Mouse (Mus musculus) CH12.LX (cell line): ENCODE results near the gene Glis1. TPM values are rescaled to one million over a fixed set of nuclear protein-coding genes. Genes with fewer than 3 reads are reported as not detected.

Source experiments
- DNase-seq: peaks from one replicate; pipeline ENCODE4 v3.0.0-alpha.2; 2013; ENCODE audit errors: extremely low read depth
- H3K27ac ChIP-seq: 2 replicates; pipeline ENCODE4 v1.5.1; 2012; ENCODE audit warnings: low read depth, mild to moderate bottlenecking, control low read depth, moderate library complexity; ENCODE audit not compliant: insufficient read depth
- H3K27me3 ChIP-seq: replicated peaks from 2 replicates; pipeline ENCODE3; 2012; ENCODE audit warnings: inconsistent platforms
- H3K36me3 ChIP-seq, 2 experiments: replicated peaks in 1 of 2; 2 replicates each; pipeline versions ENCODE3 to v1.6.1; 2012; ENCODE audit warnings: inconsistent platforms in 1 of 2, low read length in 1 of 2, mild to moderate bottlenecking in 1 of 2, mixed read lengths in 1 of 2, moderate library complexity in 1 of 2; ENCODE audit not compliant: control insufficient read depth in 1 of 2, insufficient read depth in 1 of 2
- H3K4me1 ChIP-seq, 2 experiments: 2 replicates each; pipeline ENCODE4 v1.6.1; 2012; ENCODE audit warnings: inconsistent platforms in 1 of 2, moderate library complexity in 1 of 2; ENCODE audit not compliant: insufficient read depth in 2 of 2, control insufficient read depth in 1 of 2
- H3K4me2 ChIP-seq: 2 replicates; pipeline ENCODE4 v1.6.1; 2012; ENCODE audit warnings: low read depth, mild to moderate bottlenecking, control low read depth; ENCODE audit not compliant: poor library complexity, insufficient read depth, severe bottlenecking
- H3K4me3 ChIP-seq, 3 experiments: fragments of 150-350 bp in 1 of 3; sonication (generic) in 1 of 3; replicated peaks in 1 of 3; 2 replicates each; pipeline versions ENCODE3 to v1.5.1; 2011 to 2012; ENCODE audit warnings: low read depth in 2 of 3, low read length in 2 of 3, mild to moderate bottlenecking in 2 of 3, moderate library complexity in 2 of 3, control low read depth in 1 of 3, improper control_type of control experiment in 1 of 3, inconsistent platforms in 1 of 3, mixed read lengths in 1 of 3; ENCODE audit not compliant: poor library complexity in 1 of 3
- H3K79me2 ChIP-seq: replicated peaks from 2 replicates; pipeline ENCODE4 v1.6.1; 2012; ENCODE audit warnings: mild to moderate bottlenecking, moderate library complexity; ENCODE audit not compliant: control insufficient read depth, poor library complexity, insufficient read depth, severe bottlenecking; ENCODE audit errors: extremely low read depth
- H3K9ac ChIP-seq: 2 replicates; pipeline ENCODE4 v1.6.1; 2012; ENCODE audit warnings: low read depth, mild to moderate bottlenecking, control low read depth, moderate library complexity; ENCODE audit not compliant: insufficient read depth
- H3K9me3 ChIP-seq: replicated peaks from 2 replicates; pipeline ENCODE3; 2012; ENCODE audit warnings: low read length, inconsistent platforms, mixed read lengths
- CTCF ChIP-seq, 2 experiments: IDR thresholded peaks in 1 of 2; conservative IDR thresholded peaks in 1 of 2; 2 replicates each; pipeline ENCODE4 v1.5.1; 2011 to 2012; ENCODE audit warnings: low read depth in 2 of 2, low read length in 2 of 2, improper control_type of control experiment in 1 of 2, inconsistent platforms in 1 of 2, mild to moderate bottlenecking in 1 of 2, moderate library complexity in 1 of 2
- E2F4 ChIP-seq: IDR thresholded peaks from 2 replicates; pipeline ENCODE4 v1.6.1; 2011; ENCODE audit warnings: low read depth, low read length, improper control_type of control experiment; ENCODE audit not compliant: insufficient replicate concordance
- GABPA ChIP-seq: IDR thresholded peaks from 2 replicates; pipeline ENCODE4 v1.6.1; 2012; ENCODE audit warnings: low read depth, low read length, improper control_type of control experiment, inconsistent platforms; ENCODE audit not compliant: insufficient replicate concordance
- IRF4 ChIP-seq: IDR thresholded peaks from 2 replicates; pipeline ENCODE4 v1.6.1; 2014; ENCODE audit warnings: low read depth, mild to moderate bottlenecking, inconsistent platforms, low read length, improper control_type of control experiment
- MAZ ChIP-seq: IDR thresholded peaks from 2 replicates; pipeline ENCODE4 v1.6.1; 2012; ENCODE audit warnings: low read depth, mild to moderate bottlenecking, inconsistent platforms, low read length, improper control_type of control experiment, moderate library complexity
- MXI1 ChIP-seq: IDR thresholded peaks from 2 replicates; pipeline ENCODE4 v1.6.1; 2011; ENCODE audit warnings: mild to moderate bottlenecking, low read depth, low read length, improper control_type of control experiment
- MYC ChIP-seq: IDR thresholded peaks from 2 replicates; pipeline ENCODE4 v1.6.1; 2011; ENCODE audit warnings: low read depth, mild to moderate bottlenecking, improper control_type of control experiment, low read length
- NELFE ChIP-seq: IDR thresholded peaks from 2 replicates; pipeline ENCODE4 v1.6.1; 2011; ENCODE audit warnings: low read depth, low read length, improper control_type of control experiment
- NRF1 ChIP-seq: IDR thresholded peaks from 2 replicates; pipeline ENCODE4 v1.6.1; 2014; ENCODE audit warnings: low read depth, mild to moderate bottlenecking, inconsistent platforms, low read length, improper control_type of control experiment, moderate library complexity
- PAX5 ChIP-seq: IDR thresholded peaks from 2 replicates; pipeline ENCODE4 v1.6.1; 2012; ENCODE audit warnings: low read length, inconsistent platforms, mixed read lengths
- POLR2A ChIP-seq: IDR thresholded peaks from 2 replicates; pipeline ENCODE4 v1.6.1; 2011; ENCODE audit warnings: low read depth, mild to moderate bottlenecking, improper control_type of control experiment, low read length
- RAD21 ChIP-seq: IDR thresholded peaks from 2 replicates; pipeline ENCODE4 v1.6.1; 2011; ENCODE audit warnings: low read depth, mild to moderate bottlenecking, low read length, improper control_type of control experiment, moderate library complexity
- RCOR1 ChIP-seq: conservative IDR thresholded peaks from 2 replicates; pipeline ENCODE4 v1.6.1; 2012; ENCODE audit warnings: low read depth, mild to moderate bottlenecking, inconsistent platforms, low read length, improper control_type of control experiment
- SMC3 ChIP-seq: IDR thresholded peaks from 2 replicates; pipeline ENCODE4 v1.6.1; 2011; ENCODE audit warnings: low read depth, low read length, improper control_type of control experiment
- TCF12 ChIP-seq: IDR thresholded peaks from 2 replicates; pipeline ENCODE4 v1.6.1; 2014; ENCODE audit warnings: low read depth, mild to moderate bottlenecking, inconsistent platforms, low read length, improper control_type of control experiment
- USF1 ChIP-seq: IDR thresholded peaks from 2 replicates; pipeline ENCODE4 v1.6.1; 2014; ENCODE audit warnings: low read depth, mild to moderate bottlenecking, inconsistent platforms, low read length, improper control_type of control experiment
- ZKSCAN1 ChIP-seq: IDR thresholded peaks from 2 replicates; pipeline ENCODE4 v1.6.1; 2012; ENCODE audit warnings: low read depth, inconsistent platforms, low read length, improper control_type of control experiment, borderline replicate concordance
- ZNF384 ChIP-seq: IDR thresholded peaks from 2 replicates; pipeline ENCODE4 v1.6.1; 2012; ENCODE audit warnings: low read depth, low read length, improper control_type of control experiment, inconsistent platforms
- dilution Hi-C: fragments of 300-500 bp; cut with MboI; formaldehyde crosslinking; loops from 2 replicates; pipeline ENCODE4 v1.14.3; 2020; ENCODE audit warnings: low sequenced_read_pairs; ENCODE audit not compliant: extremely low pct_unique_long_range_greater_than_20kb, extremely low pct_ligation_motif_present
- in situ Hi-C: fragments of 300-500 bp; cut with MboI; formaldehyde crosslinking; loops from 3 replicates; pipeline ENCODE4 v1.14.3; 2019; ENCODE audit warnings: low sequenced_read_pairs, low pct_ligation_motif_present, low pct_unique_long_range_greater_than_20kb, mixed read lengths
- polyA plus RNA-seq: library from polyadenylated mRNA; unstranded; fragments of >175 nt; gene quantifications from 2 replicates; pipeline ENCODE4 v1.2.1, GENCODE M21; 2012; ENCODE audit warnings: low read depth; ENCODE audit not compliant: insufficient read length
- total RNA-seq, 2 experiments: library from RNA; depleted of rRNA; stranded (reverse); fragments of 300-350 nt in 1 of 2; fragments of >200 nt in 1 of 2; gene quantifications; 2 replicates each; pipeline ENCODE4 v1.2.3; 2012 to 2014

Glis1 gene
- total and polyA plus RNA-seq, 3 experiments: 0.08 to 2.2 (median 0.17) TPM

- DNase-seq: no peak
- no peak overlapping the region for H3K9ac ChIP-seq
- TF ChIP-seq MYC (no peak), MAZ (no peak), ZKSCAN1 (no peak), ZNF384 (no peak), CTCF (conservative IDR thresholded peaks at IDR 0.05 in 1 of 2, IDR thresholded peaks at IDR 0.05 in 1 of 2; ENCODE audit: low read depth in 2 of 2, low read length in 2 of 2) (no peak), MXI1 (no peak), TCF12 (no peak), NRF1 (no peak), POLR2A (no peak), USF1 (no peak), RAD21 (no peak), NELFE (no peak), IRF4 (no peak)
- TF ChIP-seq, all 38 proteins: peak for 0
- no peaks in the 10 kb centered on the region for H3K27me3 ChIP-seq
- H3K79me2 ChIP-seq: no peaks in the 10 kb centered on the region
- 0 out of 2 replicates have a peak overlapping the region, but pooled peaks have one; percentile 16 for H3K4me2 ChIP-seq
- H3K4me3 ChIP-seq: no peak overlapping the region
- peaks cover 10 to 40% of the 10 kb centered on the region in 2 experiments for H3K4me1 ChIP-seq
- no peaks in the 10 kb centered on the region for H3K36me3 ChIP-seq
- no peaks in the 10 kb centered on the region for H3K9me3 ChIP-seq
- in situ Hi-C loops (no loop called here), dilution Hi-C loops (no loop called here)
- H3K27ac ChIP-seq: no peak overlapping the region
These were observed 167.9 kb downstream of the Glis1 start for GRCm38 (mm10) chr4:107602284-107602683.

- Histone ChIP-seq H3K79me2 (no peaks in the 10 kb centered on the region), H3K36me3 (no peaks in the 10 kb centered on the region), H3K9ac (no peak overlapping the region), H3K27ac (no peak overlapping the region), H3K4me3 (no peak overlapping the region), H3K4me1 (peaks cover 10 to 38% of the 10 kb centered on the region in 2 experiments), H3K9me3 (no peaks in the 10 kb centered on the region), H3K4me2 (0 out of 2 replicates have a peak overlapping the region, but pooled peaks have one; percentile 16), H3K27me3 (no peaks in the 10 kb centered on the region)
- in situ Hi-C loops: no loop called here
- TF ChIP-seq PAX5: no peak
- TF ChIP-seq CTCF (conservative IDR thresholded peaks at IDR 0.05 in 1 of 2, IDR thresholded peaks at IDR 0.05 in 1 of 2; ENCODE audit: low read depth in 2 of 2, low read length in 2 of 2): peak in 1 of 2 experiments; percentile 50; a peak in 2 of 4 replicates
- peak; percentile 35 for TF ChIP-seq RAD21
- no peak for TF ChIP-seq RCOR1
- no peak for TF ChIP-seq ZKSCAN1
- no peak for TF ChIP-seq E2F4
- TF ChIP-seq GABPA: no peak
- TF ChIP-seq SMC3: peak; percentile 23; the same call in 1 of the 2 replicates
- no peak for DNase-seq
- dilution Hi-C loops: no loop called here
These were observed 168.4 kb downstream of the Glis1 start for GRCm38 (mm10) chr4:107602787-107603186.
